Mouse (Mus musculus) limb, embryonic 14.5 days (tissue): Measurements from ENCODE around the gene Glis2. TPM values are rescaled to one million over a fixed set of nuclear protein-coding genes. Genes with fewer than 3 reads are reported as not detected.

Experiments used
- ATAC-seq: fragments of 200-750 bp; cut with Nextera tagmentation; 2 replicates; pipeline ENCODE4 v1.8.0; 2017; ENCODE audit warnings: low read depth, moderate number of reproducible peaks, moderate TSS enrichment; ENCODE audit not compliant: low FRiP score
- DNase-seq: peaks from one replicate; pipeline ENCODE4 v3.0.0-alpha.2; 2015; ENCODE audit warnings: low spot score
- H3K27ac ChIP-seq: fragments of 300-500 bp; sonication (generic); replicated peaks from 2 replicates; pipeline ENCODE4 v1.5.1; 2014; ENCODE audit warnings: low read depth, mild to moderate bottlenecking, low read length, moderate library complexity, mixed read lengths
- H3K27me3 ChIP-seq: fragments of 300-500 bp; sonication (generic); 2 replicates; pipeline ENCODE4 v1.6.1; 2014; ENCODE audit warnings: low read length, mixed read lengths; ENCODE audit not compliant: control insufficient read depth, insufficient read depth
- H3K36me3 ChIP-seq: fragments of 300-500 bp; sonication (generic); 2 replicates; pipeline ENCODE4 v1.6.1; 2014; ENCODE audit warnings: mild to moderate bottlenecking, low read length, moderate library complexity, mixed read lengths; ENCODE audit not compliant: control insufficient read depth, insufficient read depth
- H3K4me1 ChIP-seq: fragments of 300-500 bp; sonication (generic); 2 replicates; pipeline ENCODE4 v1.6.1; 2014; ENCODE audit warnings: antibody characterized with exemption, low read length, mixed read lengths; ENCODE audit not compliant: control insufficient read depth, insufficient read depth
- H3K4me2 ChIP-seq: fragments of 300-500 bp; sonication (generic); replicated peaks from 2 replicates; pipeline ENCODE4 v1.6.1; 2014; ENCODE audit warnings: low read depth, mild to moderate bottlenecking, low read length, moderate library complexity; ENCODE audit not compliant: severe bottlenecking
- H3K4me3 ChIP-seq: fragments of 300-500 bp; sonication (generic); replicated peaks from 2 replicates; pipeline ENCODE4 v1.5.1; 2014; ENCODE audit warnings: low read length
- H3K9ac ChIP-seq: fragments of 300-500 bp; sonication (generic); 2 replicates; pipeline ENCODE4 v1.6.1; 2014; ENCODE audit warnings: mild to moderate bottlenecking, low read depth, low read length, moderate library complexity; ENCODE audit not compliant: severe bottlenecking
- H3K9me3 ChIP-seq: fragments of 300-500 bp; sonication (generic); 2 replicates; pipeline ENCODE4 v1.6.1; 2016; ENCODE audit warnings: low read length; ENCODE audit not compliant: control insufficient read depth
- POLR2A ChIP-seq: fragments of 200-500 bp; IDR thresholded peaks from 2 replicates; pipeline ENCODE4 v1.8.0; 2012; ENCODE audit warnings: inconsistent platforms, mild to moderate bottlenecking, moderate library complexity, borderline replicate concordance; ENCODE audit not compliant: insufficient read depth, insufficient read length; ENCODE audit errors: extremely low read depth
- WGBS: fragments of 180-500 bp; shearing (Covaris S2); extraction: QIAGEN DNeasy Blood & Tissue Kit; methylation state at CpG from one replicate; pipeline ENCODE4 v1.1.7; 2014; 5-methylcytosine and 5-hydroxymethylcytosine counted together
- polyA plus RNA-seq, 2 experiments: library from polyadenylated mRNA; depleted of rRNA in 1 of 2; stranded (reverse) in 1 of 2; unstranded in 1 of 2; fragments of >200 nt; fragmentation: Nextera tagmentation in 1 of 2; extraction: Ambion mirVana in 1 of 2; gene quantifications; 2 replicates each; pipeline versions ENCODE4 v1.2.1 to v1.2.3; 2012 to 2014

The Glis2 gene
- polyA plus RNA-seq, 2 experiments: 45.9 to 83.8 TPM

GRCm38 (mm10) chr16:4600701-4601310 is 6.3 kb downstream of the Glis2 start:
- DNase-seq: no peak
- H3K36me3 ChIP-seq: 0 out of 2 replicates have a peak, but pooled peaks cover 2% of the 10 kb centered on the region
- H3K9me3 ChIP-seq: no peaks in the 10 kb centered on the region
- peaks cover 87% of the 10 kb centered on the region for H3K4me1 ChIP-seq
- no peak for ATAC-seq
- no peak overlapping the region for H3K4me2 ChIP-seq
- H3K27ac ChIP-seq: no peak overlapping the region
- no peak for TF ChIP-seq POLR2A
- no peak overlapping the region for H3K9ac ChIP-seq
- WGBS: 75% methylated on average over 9 of the region's 9 CpGs
- H3K27me3 ChIP-seq: no peaks in the 10 kb centered on the region
- no peak overlapping the region for H3K4me3 ChIP-seq

- Histone ChIP-seq H3K4me2 (no peak overlapping the region; the same call in 1 of the 2 replicates), H3K36me3 (0 out of 2 replicates have a peak, but pooled peaks cover 2% of the 10 kb centered on the region), H3K9ac (peak overlapping the region; percentile 8; the same call in 1 of the 2 replicates), H3K27me3 (no peaks in the 10 kb centered on the region), H3K9me3 (no peaks in the 10 kb centered on the region), H3K27ac (peak overlapping the region; percentile 49), H3K4me1 (peaks cover 87% of the 10 kb centered on the region), H3K4me3 (no peak overlapping the region)
- no peak for TF ChIP-seq POLR2A
- WGBS: 10% methylated on average over 3 of the region's 3 CpGs
- ATAC-seq (no peak), DNase-seq (no peak)
Observed at GRCm38 (mm10) chr16:4602189-4602588, 7.7 kb downstream of the Glis2 start.

- Histone ChIP-seq H3K4me2 (peak overlapping the region; percentile 33), H3K9ac (0 out of 2 replicates have a peak overlapping the region, but pooled peaks have one; percentile 25), H3K4me1 (peaks cover 86% of the 10 kb centered on the region), H3K4me3 (no peak overlapping the region), H3K27me3 (no peaks in the 10 kb centered on the region), H3K36me3 (0 out of 2 replicates have a peak, but pooled peaks cover 2% of the 10 kb centered on the region), H3K27ac (peak overlapping the region; percentile 49), H3K9me3 (no peaks in the 10 kb centered on the region)
- DNase-seq: no peak
- WGBS: 6% methylated on average over 7 of the region's 7 CpGs
- no peak for TF ChIP-seq POLR2A
- ATAC-seq: peak; percentile 56
Observed at GRCm38 (mm10) chr16:4602766-4603452, 8.4 kb downstream of the Glis2 start.

DNA sequence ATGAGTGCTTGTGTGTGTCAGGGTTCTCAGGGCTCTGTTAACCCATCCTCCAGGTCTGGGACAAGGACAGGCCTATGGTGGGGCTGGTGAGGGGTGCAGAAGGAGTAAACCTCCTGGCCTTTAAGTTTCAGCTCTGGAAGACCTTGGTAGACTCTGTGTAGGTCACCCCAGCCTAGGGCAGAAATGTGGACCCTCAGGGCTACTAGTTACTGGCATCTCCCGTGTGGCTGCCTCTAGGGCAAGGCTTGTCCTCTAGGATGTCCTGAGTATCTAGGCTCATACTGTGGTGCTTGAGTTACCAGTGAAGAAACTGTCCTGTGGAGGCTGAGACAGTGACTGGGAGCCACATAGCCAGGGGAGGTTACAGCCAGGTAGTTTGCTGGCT is 8.9 kb downstream of the Glis2 start:
- no peak for TF ChIP-seq POLR2A
- peak overlapping the region; percentile 33 for H3K4me2 ChIP-seq
- H3K27ac ChIP-seq: peak overlapping the region; percentile 49
- DNase-seq (no peak), ATAC-seq (no peak)
- no peaks in the 10 kb centered on the region for H3K27me3 ChIP-seq
- no peak overlapping the region for H3K4me3 ChIP-seq
- peaks cover 2% of the 10 kb centered on the region for H3K36me3 ChIP-seq
- 43% methylated on average over 1 of the region's 1 CpGs for WGBS
- 0 out of 2 replicates have a peak overlapping the region, but pooled peaks have one; percentile 25 for H3K9ac ChIP-seq
- H3K4me1 ChIP-seq: peaks cover 83% of the 10 kb centered on the region
- H3K9me3 ChIP-seq: no peaks in the 10 kb centered on the region

- H3K4me1 ChIP-seq: peaks cover 74% of the 10 kb centered on the region
- no peaks in the 10 kb centered on the region for H3K27me3 ChIP-seq
- ATAC-seq: no peak
- 0 out of 2 replicates have a peak overlapping the region, but pooled peaks have one; percentile 4 for H3K9ac ChIP-seq
- H3K4me2 ChIP-seq: 0 out of 2 replicates have a peak overlapping the region, but pooled peaks have one; percentile 33
- WGBS: 57% methylated on average over 11 of the region's 11 CpGs
- no peak overlapping the region; the same call in 1 of the 2 replicates for H3K27ac ChIP-seq
- H3K9me3 ChIP-seq: no peaks in the 10 kb centered on the region
- no peak for DNase-seq
- H3K36me3 ChIP-seq: peaks cover 10% of the 10 kb centered on the region
- no peak overlapping the region for H3K4me3 ChIP-seq
- no peak for TF ChIP-seq POLR2A
Observed at GRCm38 (mm10) chr16:4604293-4604837, 9.9 kb downstream of the Glis2 start.
